Mouse (Mus musculus) limb, embryonic 13.5 days (tissue): ENCODE data around the gene Tdp1. TPM values are rescaled to one million over a fixed set of nuclear protein-coding genes. Genes with fewer than 3 reads are reported as not detected.

Source experiments
- ATAC-seq: fragments of 200-750 bp; cut with Nextera tagmentation; 2 replicates; pipeline ENCODE4 v1.8.0; 2017; ENCODE audit warnings: low read depth, moderate number of reproducible peaks, moderate TSS enrichment; ENCODE audit not compliant: low FRiP score
- H3K27ac ChIP-seq: fragments of 300-500 bp; sonication (generic); 2 replicates; pipeline ENCODE4 v1.5.1; 2015; ENCODE audit warnings: inconsistent platforms, mild to moderate bottlenecking, moderate library complexity
- H3K27me3 ChIP-seq: fragments of 300-500 bp; sonication (generic); 2 replicates; pipeline ENCODE4 v1.6.1; 2015; ENCODE audit warnings: mild to moderate bottlenecking, inconsistent platforms
- H3K36me3 ChIP-seq: fragments of 300-500 bp; sonication (generic); 2 replicates; pipeline ENCODE4 v1.6.1; 2015; ENCODE audit warnings: inconsistent platforms, mild to moderate bottlenecking, moderate library complexity
- H3K4me1 ChIP-seq: fragments of 300-500 bp; sonication (generic); 2 replicates; pipeline ENCODE4 v1.6.1; 2015; ENCODE audit warnings: inconsistent platforms
- H3K4me2 ChIP-seq: fragments of 300-500 bp; sonication (generic); replicated peaks from 2 replicates; pipeline ENCODE4 v1.6.1; 2015; ENCODE audit warnings: inconsistent platforms, mild to moderate bottlenecking, moderate library complexity
- H3K4me3 ChIP-seq: fragments of 300-500 bp; sonication (generic); 2 replicates; pipeline ENCODE4 v1.5.1; 2015; ENCODE audit warnings: moderate library complexity, mild to moderate bottlenecking, inconsistent platforms
- H3K9ac ChIP-seq: fragments of 300-500 bp; sonication (generic); 2 replicates; pipeline ENCODE4 v1.6.1; 2015; ENCODE audit warnings: mild to moderate bottlenecking, inconsistent platforms
- H3K9me3 ChIP-seq: fragments of 300-500 bp; sonication (generic); 2 replicates; pipeline ENCODE4 v1.6.1; 2016; ENCODE audit warnings: inconsistent platforms
- WGBS: fragments of 180-500 bp; shearing (Covaris S2); methylation state at CpG from one replicate; pipeline ENCODE4 v1.1.7; 2015; 5-methylcytosine and 5-hydroxymethylcytosine counted together
- polyA plus RNA-seq: library from polyadenylated mRNA; unstranded; fragments of >200 nt; fragmentation: Nextera tagmentation; extraction: Ambion mirVana; gene quantifications from 2 replicates; pipeline ENCODE4 v1.2.1, GENCODE M21; 2015

Gene Tdp1
- polyA plus RNA-seq, 1 experiment from 2014 or later: 62.9 TPM

DNA sequence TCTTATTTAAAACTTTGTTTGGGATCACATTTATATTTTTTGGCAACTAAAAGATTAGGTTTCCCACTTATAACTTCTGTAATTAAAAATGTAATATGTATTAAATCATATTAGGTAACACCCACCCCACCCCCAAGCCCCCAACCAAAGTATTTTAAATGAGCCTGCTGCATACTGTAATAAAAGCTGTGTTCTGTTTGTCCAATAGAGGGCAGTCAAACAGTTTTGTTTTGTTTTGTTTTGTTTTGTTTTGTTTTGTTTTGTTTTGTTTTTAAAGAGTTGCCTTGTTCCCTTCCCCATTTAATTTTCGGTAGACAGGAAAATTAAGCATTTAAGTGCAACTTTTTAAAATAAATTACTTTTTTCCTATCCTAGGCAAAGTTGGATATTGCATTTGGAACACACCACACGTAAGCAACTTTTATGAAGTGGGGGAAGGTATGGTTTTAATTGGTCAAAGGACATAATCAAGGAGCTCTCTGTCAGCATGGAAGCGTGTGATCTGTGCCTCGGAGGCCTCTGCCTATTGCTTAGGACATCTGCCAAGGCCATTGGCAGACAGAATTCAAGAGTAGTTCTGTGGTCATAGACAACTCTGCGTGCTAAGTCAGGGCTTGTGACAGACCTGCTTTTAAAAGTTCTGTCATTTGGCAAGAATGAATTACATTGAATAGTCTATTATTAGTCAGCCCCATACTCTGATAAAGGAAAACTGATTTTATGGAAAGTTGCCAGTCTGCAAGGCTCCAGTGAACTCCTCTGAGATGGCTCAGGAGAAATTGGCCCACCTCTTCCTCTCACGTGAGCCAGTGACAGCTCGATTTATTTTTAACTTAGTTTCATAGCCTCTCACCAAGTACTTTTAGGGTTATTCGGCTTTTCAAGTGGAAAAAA is 17.9 kb downstream of the Tdp1 start:
- H3K9me3 ChIP-seq: no peaks in the 10 kb centered on the region
- no peak overlapping the region for H3K27ac ChIP-seq
- ATAC-seq: no peak
- peaks cover 75% of the 10 kb centered on the region for H3K36me3 ChIP-seq
- H3K4me1 ChIP-seq: no peaks in the 10 kb centered on the region
- no peak overlapping the region for H3K4me3 ChIP-seq
- no peak overlapping the region for H3K4me2 ChIP-seq
- 75% methylated on average over 8 of the region's 8 CpGs for WGBS
- no peak overlapping the region for H3K9ac ChIP-seq
- H3K27me3 ChIP-seq: no peaks in the 10 kb centered on the region

DNA sequence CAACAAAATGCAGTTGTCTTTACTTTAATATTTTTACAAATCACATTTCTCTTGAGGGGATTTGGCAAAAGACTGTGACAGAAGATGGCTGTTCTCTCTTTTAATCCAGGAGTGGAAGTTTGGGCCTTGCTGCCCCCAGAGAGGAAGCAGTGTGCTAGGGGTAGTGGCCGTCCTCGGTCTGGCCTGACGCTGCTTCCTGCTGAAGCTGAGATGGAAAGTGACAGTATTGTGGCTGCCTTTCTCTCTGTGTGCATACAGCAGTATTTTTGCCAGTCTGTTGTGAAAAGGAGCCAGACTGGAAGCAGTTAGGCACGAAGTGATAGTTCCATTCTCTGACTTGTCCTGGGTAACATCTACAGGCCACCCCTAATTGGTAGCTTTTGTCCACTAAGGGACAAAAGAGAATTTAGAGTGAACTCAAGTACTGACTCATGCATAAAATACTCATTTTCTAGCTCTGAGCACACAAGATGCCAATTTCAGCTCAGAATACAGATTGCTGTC is 18.6 kb downstream of the Tdp1 start:
- Histone ChIP-seq H3K4me3 (no peak overlapping the region), H3K27me3 (no peaks in the 10 kb centered on the region), H3K9me3 (no peaks in the 10 kb centered on the region), H3K36me3 (peaks cover 75% of the 10 kb centered on the region), H3K4me1 (no peaks in the 10 kb centered on the region), H3K4me2 (no peak overlapping the region), H3K27ac (no peak overlapping the region), H3K9ac (no peak overlapping the region)
- no peak for ATAC-seq
- WGBS: 92% methylated on average over 4 of the region's 4 CpGs

DNA sequence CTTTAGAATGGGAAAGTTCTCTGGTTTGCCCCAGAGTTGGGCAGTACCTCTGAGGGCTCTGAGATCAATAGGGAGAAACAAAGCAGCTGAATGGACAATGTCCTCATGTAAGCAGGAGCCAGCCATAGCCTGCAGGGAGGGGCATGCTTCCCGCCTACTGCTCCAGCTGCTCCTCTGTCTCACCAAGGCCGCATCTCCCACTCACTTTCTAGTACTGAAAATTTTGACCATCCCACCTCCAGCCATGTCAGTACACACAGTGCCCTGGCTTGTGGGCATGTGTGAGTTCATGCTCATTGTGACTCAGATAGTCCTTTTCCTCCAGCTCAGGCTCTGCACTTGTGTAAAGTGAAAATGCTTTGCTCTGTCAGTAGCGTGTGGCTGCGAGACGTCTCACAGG is 20.2 kb downstream of the Tdp1 start:
- WGBS: 88% methylated on average over 5 of the region's 5 CpGs
- Histone ChIP-seq H3K36me3 (peaks cover 72% of the 10 kb centered on the region), H3K4me2 (no peak overlapping the region), H3K4me3 (no peak overlapping the region), H3K27me3 (no peaks in the 10 kb centered on the region), H3K9me3 (no peaks in the 10 kb centered on the region), H3K4me1 (no peaks in the 10 kb centered on the region), H3K27ac (no peak overlapping the region), H3K9ac (no peak overlapping the region)
- ATAC-seq: no peak

DNA sequence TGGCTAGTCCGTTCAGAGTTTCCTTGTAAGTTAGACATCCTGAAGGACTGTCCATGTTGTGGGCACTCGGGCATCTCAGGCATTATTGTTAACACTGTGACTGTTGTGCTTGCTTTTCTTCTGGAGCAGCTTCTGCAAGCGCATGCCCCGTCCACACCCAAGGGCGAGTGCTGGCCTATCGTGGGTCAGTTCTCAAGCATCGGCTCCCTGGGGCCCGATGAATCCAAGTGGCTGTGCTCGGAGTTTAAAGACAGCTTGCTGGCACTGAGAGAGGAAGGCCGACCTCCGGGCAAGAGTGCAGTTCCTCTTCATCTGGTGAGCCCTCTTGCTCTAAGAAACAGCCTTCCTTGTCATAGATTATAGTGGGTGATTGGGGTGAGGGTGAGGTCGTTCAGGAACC is 27.1 kb downstream of the Tdp1 start:
- WGBS: 90% methylated on average over 12 of the region's 12 CpGs
- no peak for ATAC-seq
- H3K9me3 ChIP-seq: no peaks in the 10 kb centered on the region
- H3K9ac ChIP-seq: 0 out of 2 replicates have a peak overlapping the region, but pooled peaks have one; percentile 31
- H3K4me1 ChIP-seq: no peaks in the 10 kb centered on the region
- no peaks in the 10 kb centered on the region for H3K27me3 ChIP-seq
- no peak overlapping the region for H3K4me2 ChIP-seq
- peaks cover 70% of the 10 kb centered on the region for H3K36me3 ChIP-seq
- H3K27ac ChIP-seq: no peak overlapping the region
- no peak overlapping the region for H3K4me3 ChIP-seq

DNA sequence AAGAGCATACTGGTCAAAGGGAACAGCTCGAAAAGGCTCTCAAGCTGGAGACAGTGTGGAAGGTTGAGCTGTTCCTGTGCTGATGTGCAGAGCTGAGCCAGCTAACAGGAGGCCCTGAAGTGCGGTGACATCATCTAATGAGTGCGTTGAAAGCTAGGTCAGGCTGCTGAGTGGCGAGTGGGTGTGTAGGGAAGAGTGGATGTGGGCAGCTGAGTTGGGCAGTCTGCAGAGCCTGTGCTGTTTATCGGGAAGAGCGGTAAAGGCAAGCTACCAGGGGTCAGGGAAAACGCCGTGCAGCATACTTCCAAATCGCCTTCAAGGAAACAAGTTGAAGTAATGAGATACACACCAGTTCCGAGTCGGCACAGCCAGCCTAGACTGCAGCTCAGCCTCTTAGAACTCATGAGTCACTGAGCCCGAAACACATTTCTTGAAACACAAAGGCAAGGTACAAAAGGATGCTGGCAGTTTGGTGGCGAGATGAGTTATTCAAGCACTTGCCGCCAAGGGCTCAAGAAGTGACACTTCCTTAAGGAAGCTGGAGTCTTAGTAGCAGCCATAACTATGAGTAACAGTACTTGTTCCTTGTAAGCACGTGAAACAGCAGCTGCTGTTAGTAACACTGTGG is 33.6 kb downstream of the Tdp1 start:
- no peak for ATAC-seq
- no peaks in the 10 kb centered on the region for H3K9me3 ChIP-seq
- no peaks in the 10 kb centered on the region for H3K27me3 ChIP-seq
- no peak overlapping the region for H3K27ac ChIP-seq
- WGBS: 80% methylated on average over 15 of the region's 15 CpGs
- H3K36me3 ChIP-seq: peaks cover 57% of the 10 kb centered on the region
- no peak overlapping the region for H3K4me2 ChIP-seq
- no peak overlapping the region for H3K4me3 ChIP-seq
- no peak overlapping the region for H3K9ac ChIP-seq
- H3K4me1 ChIP-seq: no peaks in the 10 kb centered on the region

DNA sequence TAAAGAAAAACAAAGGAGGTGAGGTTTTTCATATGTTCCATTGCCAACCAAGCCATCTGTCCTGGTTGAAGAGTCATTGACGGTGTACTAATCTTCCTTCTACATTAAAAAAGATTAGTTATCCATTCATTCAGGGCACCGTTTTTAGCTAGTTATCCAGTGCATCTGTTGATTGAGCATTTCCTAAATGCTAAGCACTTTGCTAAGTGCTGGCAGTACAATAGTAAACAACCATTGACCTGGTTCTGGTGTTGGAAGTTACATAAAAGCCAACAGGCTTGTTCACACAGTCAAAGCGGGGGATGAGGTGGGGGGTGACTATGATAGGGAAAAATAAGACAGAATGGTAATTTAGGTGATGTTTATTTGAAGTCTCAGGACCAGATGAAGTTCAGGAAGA is 35.3 kb downstream of the Tdp1 start:
- WGBS: 91% methylated on average over 3 of the region's 3 CpGs
- no peak overlapping the region for H3K9ac ChIP-seq
- H3K36me3 ChIP-seq: peaks cover 59% of the 10 kb centered on the region
- H3K27ac ChIP-seq: no peak overlapping the region
- no peak overlapping the region for H3K4me3 ChIP-seq
- no peaks in the 10 kb centered on the region for H3K27me3 ChIP-seq
- no peak for ATAC-seq
- H3K4me2 ChIP-seq: no peak overlapping the region
- no peaks in the 10 kb centered on the region for H3K4me1 ChIP-seq
- H3K9me3 ChIP-seq: no peaks in the 10 kb centered on the region

DNA sequence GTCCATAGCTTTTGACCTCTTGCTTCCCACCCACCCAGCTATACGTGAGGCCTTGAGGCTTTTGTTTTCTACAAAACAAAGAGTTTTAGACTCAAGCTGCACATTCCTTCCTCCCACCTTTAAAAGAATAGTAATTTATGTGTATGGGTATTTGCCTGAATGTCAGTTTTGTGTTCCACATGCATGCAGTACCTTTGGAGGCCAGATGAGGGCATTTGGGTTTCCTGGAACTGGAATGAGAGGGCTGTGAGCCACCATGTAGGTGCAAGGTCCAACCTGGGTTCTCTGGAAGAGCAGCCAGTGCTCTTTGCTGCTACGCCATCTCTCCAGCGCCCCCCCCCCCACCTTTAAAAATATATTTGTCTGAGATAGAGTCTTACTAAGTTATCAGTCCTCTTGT is 36.7 kb downstream of the Tdp1 start:
- Histone ChIP-seq H3K27ac (no peak overlapping the region), H3K4me2 (no peak overlapping the region), H3K9me3 (no peaks in the 10 kb centered on the region), H3K9ac (no peak overlapping the region), H3K4me3 (no peak overlapping the region), H3K36me3 (peaks cover 54% of the 10 kb centered on the region), H3K27me3 (no peaks in the 10 kb centered on the region), H3K4me1 (no peaks in the 10 kb centered on the region)
- 83% methylated on average over 3 of the region's 3 CpGs for WGBS
- ATAC-seq: no peak

DNA sequence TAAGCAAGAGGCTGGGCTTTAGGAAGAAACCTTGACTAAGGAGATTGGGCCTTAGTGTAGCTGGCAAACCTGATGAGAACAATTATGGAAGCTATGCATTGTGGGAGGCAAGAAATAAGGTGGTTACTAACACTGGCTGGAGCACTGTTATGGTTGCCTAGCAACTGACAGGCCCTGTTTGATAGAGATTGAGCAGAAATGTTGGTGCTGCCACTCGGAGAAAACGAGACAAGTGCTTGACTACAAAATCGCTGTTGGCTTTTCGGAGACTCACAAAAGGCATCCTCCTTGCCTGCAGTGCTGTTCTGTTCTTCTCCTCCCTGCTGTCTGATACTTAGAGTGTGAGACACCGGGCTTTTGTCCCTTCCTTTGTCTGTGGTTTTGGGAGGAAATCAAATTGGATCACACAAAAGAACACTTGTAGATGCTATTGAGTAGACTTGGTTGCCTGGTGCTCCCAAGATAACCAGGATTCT is 38.9 kb downstream of the Tdp1 start:
- no peaks in the 10 kb centered on the region for H3K9me3 ChIP-seq
- H3K27me3 ChIP-seq: no peaks in the 10 kb centered on the region
- no peak overlapping the region for H3K9ac ChIP-seq
- peaks cover 47% of the 10 kb centered on the region for H3K36me3 ChIP-seq
- no peak overlapping the region for H3K27ac ChIP-seq
- 66% methylated on average over 5 of the region's 5 CpGs for WGBS
- no peak overlapping the region for H3K4me3 ChIP-seq
- ATAC-seq: no peak
- H3K4me2 ChIP-seq: no peak overlapping the region
- H3K4me1 ChIP-seq: no peaks in the 10 kb centered on the region

DNA sequence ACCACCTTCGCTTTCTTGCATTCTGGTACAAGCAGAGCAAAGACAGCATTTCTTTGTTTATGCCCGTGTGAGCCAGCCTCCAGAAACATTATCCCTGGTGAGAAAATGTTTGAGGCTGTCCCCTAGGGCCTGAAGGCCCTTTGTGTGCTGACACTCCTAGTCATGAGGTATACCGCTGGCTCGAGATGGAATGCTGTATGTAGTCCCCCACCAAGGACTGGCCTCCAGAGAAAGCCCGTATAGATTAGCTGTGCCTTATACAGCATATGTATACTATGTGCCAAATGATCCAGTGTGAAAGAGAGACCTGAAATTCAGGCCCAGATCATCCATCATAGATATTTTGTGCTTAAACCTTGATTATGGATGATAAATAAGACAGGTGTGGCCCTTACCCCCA is 39.4 kb downstream of the Tdp1 start:
- Histone ChIP-seq H3K4me3 (no peak overlapping the region), H3K36me3 (peaks cover 42% of the 10 kb centered on the region), H3K4me1 (no peaks in the 10 kb centered on the region), H3K4me2 (no peak overlapping the region), H3K9ac (no peak overlapping the region), H3K27ac (no peak overlapping the region), H3K9me3 (no peaks in the 10 kb centered on the region), H3K27me3 (no peaks in the 10 kb centered on the region)
- 81% methylated on average over 5 of the region's 5 CpGs for WGBS
- ATAC-seq: no peak

DNA sequence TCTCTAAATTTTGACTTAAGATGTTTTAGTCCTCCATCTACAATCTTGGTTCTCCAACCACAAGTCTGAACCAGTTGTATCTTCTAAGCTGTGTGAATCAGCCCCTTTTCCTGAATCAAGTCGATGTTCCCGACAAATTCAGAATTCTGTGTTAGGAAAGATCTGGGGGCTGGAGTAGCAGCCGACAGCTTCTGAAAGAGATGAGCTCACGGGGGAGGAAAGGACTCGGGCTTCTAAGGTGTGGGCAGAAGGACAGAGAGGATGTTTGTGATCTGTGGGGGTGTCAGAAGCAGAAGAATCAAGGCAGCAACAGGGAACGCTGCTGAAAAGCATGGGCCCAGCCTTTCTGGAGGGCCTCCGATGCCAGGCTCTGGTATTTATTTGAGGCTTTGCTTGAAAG is 44.0 kb downstream of the Tdp1 start:
- H3K36me3 ChIP-seq: peaks cover 40% of the 10 kb centered on the region

DNA sequence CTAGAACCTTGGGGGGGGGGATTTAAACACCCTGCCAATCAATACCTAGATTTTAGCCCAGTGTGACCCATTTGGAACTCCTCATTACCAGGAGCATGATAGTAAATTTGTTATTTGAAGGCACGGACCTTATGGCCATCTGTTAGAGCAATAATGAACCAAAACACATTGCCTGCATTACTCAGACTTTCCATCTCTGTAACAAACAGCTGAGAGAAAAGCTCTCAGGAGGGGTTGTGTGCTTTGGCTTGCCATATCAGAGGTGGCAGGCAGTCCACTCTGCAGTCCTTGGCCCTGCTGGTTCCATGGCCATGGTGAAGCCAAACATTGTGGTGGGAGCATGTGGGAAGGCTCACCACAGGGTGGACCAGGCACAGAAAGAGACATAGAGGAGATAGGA is 44.8 kb downstream of the Tdp1 start:
- Histone ChIP-seq H3K27me3 (no peaks in the 10 kb centered on the region), H3K36me3 (peaks cover 45% of the 10 kb centered on the region), H3K9me3 (no peaks in the 10 kb centered on the region), H3K27ac (no peak overlapping the region), H3K4me1 (no peaks in the 10 kb centered on the region), H3K4me3 (no peak overlapping the region), H3K4me2 (no peak overlapping the region), H3K9ac (no peak overlapping the region)
- ATAC-seq: no peak
- 44% methylated on average over 1 of the region's 1 CpGs for WGBS

More for the DNA sequence above, 44.0 kb downstream of the Tdp1 start:
- Histone ChIP-seq H3K9ac (no peak overlapping the region), H3K27me3 (no peaks in the 10 kb centered on the region), H3K9me3 (no peaks in the 10 kb centered on the region), H3K4me1 (no peaks in the 10 kb centered on the region), H3K27ac (no peak overlapping the region), H3K4me3 (no peak overlapping the region), H3K4me2 (no peak overlapping the region)
- no peak for ATAC-seq
- 92% methylated on average over 7 of the region's 7 CpGs for WGBS

DNA sequence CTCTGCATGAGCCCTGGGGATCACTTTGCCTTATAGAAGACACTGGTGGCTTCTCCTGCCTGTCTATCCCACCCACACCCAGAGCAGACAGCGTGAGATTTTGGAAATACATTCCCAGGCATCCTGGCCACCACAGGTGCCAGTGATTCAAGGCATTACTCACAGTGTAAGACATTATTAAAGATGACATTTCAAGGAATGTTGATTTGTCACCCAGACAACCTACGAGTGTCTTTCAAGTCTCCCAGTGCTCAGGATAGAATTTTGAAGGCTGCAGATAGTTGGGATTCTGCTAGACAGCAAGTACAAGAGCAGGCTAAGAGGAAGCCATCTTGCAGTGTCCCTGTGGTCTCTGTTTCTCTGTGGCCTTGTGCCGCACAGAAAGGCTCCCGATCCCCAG is 47.9 kb downstream of the Tdp1 start:
- Histone ChIP-seq H3K36me3 (peaks cover 59% of the 10 kb centered on the region), H3K27ac (no peak overlapping the region), H3K4me1 (no peaks in the 10 kb centered on the region), H3K9ac (no peak overlapping the region), H3K4me3 (no peak overlapping the region), H3K27me3 (no peaks in the 10 kb centered on the region), H3K9me3 (no peaks in the 10 kb centered on the region), H3K4me2 (no peak overlapping the region)
- WGBS: 91% methylated on average over 4 of the region's 4 CpGs
- no peak for ATAC-seq
